Mouse (Mus musculus) heart, embryonic 13.5 days (tissue): Measurements from ENCODE around the gene Glt28d2. TPM values are rescaled to one million over a fixed set of nuclear protein-coding genes. Genes with fewer than 3 reads are reported as not detected.
A peak's percentile ranks its signal among the peaks of the same experiment; 100 is the strongest.
"Not testable (repeated sequence)": the region's sequence is repeated elsewhere in the genome, so short reads cannot be mapped to it uniquely, and the experiment has no call there.

Source experiments
- ATAC-seq: fragments of 200-750 bp; cut with Nextera tagmentation; 2 replicates; pipeline ENCODE4 v1.8.0; 2017; ENCODE audit warnings: moderate TSS enrichment; ENCODE audit not compliant: insufficient number of reproducible peaks, low FRiP score, low TSS enrichment; ENCODE audit errors: extremely low read depth
- H3K27ac ChIP-seq: fragments of 300-500 bp; sonication (generic); replicated peaks from 2 replicates; pipeline ENCODE4 v1.5.1; 2015; ENCODE audit warnings: moderate library complexity, mild to moderate bottlenecking, inconsistent platforms
- H3K27me3 ChIP-seq: fragments of 300-500 bp; sonication (generic); replicated peaks from 2 replicates; pipeline ENCODE4 v1.6.1; 2015; ENCODE audit warnings: mild to moderate bottlenecking, inconsistent platforms
- H3K36me3 ChIP-seq: fragments of 300-500 bp; sonication (generic); 2 replicates; pipeline ENCODE4 v1.6.1; 2015; ENCODE audit warnings: mild to moderate bottlenecking, inconsistent platforms
- H3K4me1 ChIP-seq: fragments of 300-500 bp; sonication (generic); 2 replicates; pipeline ENCODE4 v1.6.1; 2015; ENCODE audit warnings: inconsistent platforms
- H3K4me2 ChIP-seq: fragments of 300-500 bp; sonication (generic); 2 replicates; pipeline ENCODE4 v1.6.1; 2015; ENCODE audit warnings: inconsistent platforms, mild to moderate bottlenecking, moderate library complexity
- H3K4me3 ChIP-seq: fragments of 300-500 bp; sonication (generic); 2 replicates; pipeline ENCODE4 v1.5.1; 2015; ENCODE audit warnings: moderate library complexity, mild to moderate bottlenecking, inconsistent platforms
- H3K9ac ChIP-seq: fragments of 300-500 bp; sonication (generic); 2 replicates; pipeline ENCODE4 v1.6.1; 2015; ENCODE audit warnings: inconsistent platforms, mild to moderate bottlenecking, moderate library complexity
- H3K9me3 ChIP-seq: fragments of 300-500 bp; sonication (generic); 2 replicates; pipeline ENCODE4 v1.6.1; 2016; ENCODE audit warnings: inconsistent platforms
- WGBS: fragments of 180-500 bp; shearing (Covaris S2); methylation state at CpG from one replicate; pipeline ENCODE4 v1.1.7; 2015; ENCODE audit warnings: mixed read lengths; 5-methylcytosine and 5-hydroxymethylcytosine counted together
- polyA plus RNA-seq: library from polyadenylated mRNA; unstranded; fragments of >200 nt; fragmentation: Nextera tagmentation; extraction: Ambion mirVana; gene quantifications from 2 replicates; pipeline ENCODE4 v1.2.1, GENCODE M21; 2015

Gene Glt28d2
- 0.80 and 1.4 TPM in 2 replicates for polyA plus RNA-seq

DNA sequence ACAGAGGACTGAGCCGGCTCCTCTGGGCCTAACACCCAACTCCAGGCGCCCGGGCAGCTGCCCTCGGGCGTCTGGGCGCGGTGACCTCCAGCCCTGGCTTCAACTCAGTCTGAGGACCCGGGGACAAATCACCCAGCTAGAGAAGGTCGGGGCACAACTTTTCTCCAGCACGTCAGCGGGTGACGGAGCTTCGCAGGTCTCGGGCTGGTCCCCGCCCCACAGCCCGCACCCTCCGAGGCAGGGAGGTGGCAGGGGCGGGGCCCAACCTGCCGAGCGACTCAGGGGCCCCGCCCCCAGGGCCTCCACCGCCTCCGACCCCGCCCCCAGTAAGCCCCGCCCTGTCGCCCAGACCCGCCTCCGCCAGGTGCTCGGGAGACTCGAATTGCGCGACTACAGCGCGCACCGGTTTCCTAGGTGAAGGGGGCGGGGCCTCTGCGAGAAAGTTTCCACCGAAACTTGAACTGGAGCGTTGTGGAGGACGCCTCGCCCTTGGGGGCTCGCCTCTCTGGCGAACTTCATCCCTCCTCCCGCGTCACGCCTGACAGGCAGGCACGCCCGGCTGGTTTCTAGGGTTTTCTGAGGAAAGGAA lies at the start of gene Glt28d2, which contains the start of gene Gm37240:
Gene Glt28d2 (minus strand): TSS at position 278 of the 589 bp plus-strand sequence.
Gene Gm37240 (minus strand): TSS at position 280 of the 589 bp plus-strand sequence.
- under 1% methylated on average over 48 of the region's 48 CpGs for WGBS
- Histone ChIP-seq H3K9ac (peak within 1 kb of the TSS; percentile 86), H3K27ac (peak within 1 kb of the TSS; percentile 69), H3K4me3 (peak within 1 kb of the TSS; percentile 73), H3K27me3 (no peaks in the 10 kb centered on the region), H3K4me1 (peaks cover 31% of the 10 kb centered on the region), H3K36me3 (no peaks in the 10 kb centered on the region), H3K9me3 (no peaks in the 10 kb centered on the region), H3K4me2 (peak within 1 kb of the TSS; percentile 91)
- ATAC-seq, result peak; percentile 94

DNA sequence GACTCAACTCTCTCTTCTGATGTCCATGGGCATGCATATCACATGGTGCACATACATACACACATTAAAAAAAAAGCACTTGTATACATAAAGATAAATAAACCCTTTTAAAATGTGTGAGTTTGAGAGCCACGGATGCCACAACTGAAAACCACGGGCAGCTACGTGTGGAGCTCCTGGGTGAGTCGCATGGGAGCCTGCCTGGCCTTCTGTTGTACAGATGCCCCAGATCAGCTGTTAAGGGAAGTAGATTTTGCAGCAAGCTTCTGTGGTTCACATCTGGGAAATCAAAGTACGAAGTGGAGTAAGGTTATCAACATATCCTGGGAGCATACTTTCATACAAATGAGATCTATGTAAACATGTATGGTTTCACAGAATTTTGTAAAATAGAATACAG lies 46.3 kb upstream of the Glt28d2 start:
- WGBS, result 85% methylated on average over 5 of the region's 5 CpGs
- H3K9me3 ChIP-seq, result no peaks in the 10 kb centered on the region
- no peak overlapping the region for H3K4me2 ChIP-seq
- H3K9ac ChIP-seq, result no peak overlapping the region
- ATAC-seq, result no peak
- no peaks in the 10 kb centered on the region for H3K4me1 ChIP-seq
- no peaks in the 10 kb centered on the region for H3K27me3 ChIP-seq
- no peak overlapping the region for H3K4me3 ChIP-seq
- no peak overlapping the region for H3K27ac ChIP-seq
- no peaks in the 10 kb centered on the region for H3K36me3 ChIP-seq

DNA sequence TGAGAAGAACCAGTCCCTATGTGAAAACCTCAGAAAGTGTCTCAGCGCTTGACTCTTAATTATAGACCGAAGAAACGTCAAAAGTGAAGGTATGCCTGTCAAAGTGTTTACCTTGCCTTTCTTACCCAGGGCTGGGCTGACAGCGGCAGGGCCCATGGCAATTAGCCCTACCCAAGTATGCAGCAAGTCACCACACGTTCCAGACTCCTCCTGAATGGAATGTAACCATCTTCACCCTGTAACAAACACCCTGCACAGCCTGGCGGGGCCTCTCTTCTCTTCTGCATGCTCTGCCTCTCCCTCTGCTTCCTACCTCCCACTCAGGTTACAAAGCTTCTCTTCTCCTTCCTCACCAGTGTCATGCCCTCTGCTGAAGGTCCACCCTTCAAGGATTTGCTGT lies 44.5 kb upstream of the Glt28d2 start:
- Histone ChIP-seq H3K9ac (no peak overlapping the region), H3K36me3 (no peaks in the 10 kb centered on the region), H3K4me3 (no peak overlapping the region), H3K27me3 (no peaks in the 10 kb centered on the region), H3K4me1 (peaks cover 5% of the 10 kb centered on the region), H3K4me2 (no peak overlapping the region), H3K9me3 (no peaks in the 10 kb centered on the region), H3K27ac (no peak overlapping the region)
- no peak for ATAC-seq
- WGBS, result 70% methylated on average over 6 of the region's 6 CpGs

DNA sequence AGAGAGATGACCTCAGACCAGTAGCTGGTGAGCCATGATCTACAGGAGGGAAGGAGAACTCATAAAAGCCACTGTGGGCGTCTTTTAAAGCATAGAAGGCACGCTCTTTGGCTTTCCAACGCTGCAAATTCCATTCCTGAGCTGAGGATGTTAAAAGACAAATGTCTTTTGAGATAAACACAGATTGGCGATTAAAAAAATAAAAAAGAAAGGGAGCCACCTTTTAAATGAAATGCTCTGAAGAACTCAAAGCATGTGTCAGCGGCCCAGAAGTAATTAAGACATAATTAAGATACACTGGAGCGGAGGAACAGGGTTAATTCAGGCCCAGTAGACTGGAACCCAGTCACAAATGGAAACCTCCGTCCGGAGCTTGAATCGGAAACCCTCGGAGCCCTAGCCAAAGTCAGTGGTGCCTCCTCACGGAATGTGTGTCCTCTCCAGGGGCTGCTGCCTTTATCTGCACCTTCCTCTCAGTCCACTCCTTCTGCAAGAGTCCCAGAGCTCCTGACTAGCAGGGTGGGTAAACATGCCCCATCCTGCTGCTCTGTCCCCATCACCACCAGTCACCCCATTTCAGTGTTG lies 43.4 kb upstream of the Glt28d2 start:
- Histone ChIP-seq H3K4me3 (no peak overlapping the region), H3K4me2 (no peak overlapping the region), H3K4me1 (peaks cover 5% of the 10 kb centered on the region), H3K36me3 (no peaks in the 10 kb centered on the region), H3K9ac (no peak overlapping the region), H3K9me3 (no peaks in the 10 kb centered on the region), H3K27me3 (no peaks in the 10 kb centered on the region), H3K27ac (no peak overlapping the region)
- 70% methylated on average over 11 of the region's 11 CpGs for WGBS
- no peak for ATAC-seq

DNA sequence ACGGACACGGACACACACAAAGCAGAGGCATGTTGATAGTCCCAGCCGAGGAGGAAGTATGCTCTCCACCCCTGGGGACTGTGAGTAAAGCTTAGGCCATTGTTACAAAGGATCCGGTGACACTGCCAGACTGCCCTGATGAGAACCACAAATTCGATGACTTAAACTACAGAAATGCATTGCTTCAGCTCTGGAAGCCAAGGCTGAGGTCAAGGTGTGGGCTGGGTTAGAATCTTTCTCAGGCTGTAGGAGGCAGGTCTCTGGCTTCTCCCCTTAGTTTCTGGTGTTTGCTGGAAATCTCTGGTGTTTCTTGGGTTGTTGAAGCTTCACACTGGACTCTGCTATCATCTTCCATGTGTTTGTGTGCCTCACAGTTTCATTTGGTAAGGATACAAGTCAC lies 42.4 kb upstream of the Glt28d2 start:
- peaks cover 5% of the 10 kb centered on the region for H3K4me1 ChIP-seq
- no peak overlapping the region for H3K4me3 ChIP-seq
- 80% methylated on average over 5 of the region's 5 CpGs for WGBS
- H3K9ac ChIP-seq, result no peak overlapping the region
- no peak overlapping the region for H3K4me2 ChIP-seq
- no peaks in the 10 kb centered on the region for H3K36me3 ChIP-seq
- H3K27me3 ChIP-seq, result no peaks in the 10 kb centered on the region
- H3K9me3 ChIP-seq, result no peaks in the 10 kb centered on the region
- no peak overlapping the region for H3K27ac ChIP-seq
- no peak for ATAC-seq

DNA sequence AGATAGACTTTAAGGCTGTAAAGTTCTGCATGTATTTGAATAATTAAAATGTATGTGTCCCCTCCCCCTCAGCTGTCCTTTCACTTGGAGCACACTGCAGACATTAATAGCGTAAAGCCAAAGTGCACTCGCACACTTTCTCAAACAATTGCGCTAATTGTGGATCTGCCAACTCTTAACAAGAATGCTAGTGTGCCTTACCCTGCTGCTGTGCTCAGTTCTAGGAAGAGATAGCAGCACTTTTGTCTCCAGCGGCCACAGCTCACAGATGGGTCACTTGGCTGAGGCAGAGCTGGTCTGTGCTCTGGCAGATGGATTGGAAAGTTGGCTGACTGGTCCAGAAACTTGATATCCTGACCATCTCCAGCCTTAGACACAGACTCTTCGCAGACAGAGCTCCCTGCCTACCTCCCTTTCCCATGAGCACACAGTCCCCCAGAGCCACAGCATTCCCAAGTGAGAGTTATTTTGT lies 40.9 kb upstream of the Glt28d2 start:
- no peak for ATAC-seq
- 55% methylated on average over 5 of the region's 5 CpGs for WGBS
- Histone ChIP-seq H3K9ac (no peak overlapping the region), H3K36me3 (no peaks in the 10 kb centered on the region), H3K9me3 (no peaks in the 10 kb centered on the region), H3K27ac (0 out of 2 replicates have a peak overlapping the region, but pooled peaks have one; percentile 28), H3K4me2 (no peak overlapping the region), H3K4me3 (no peak overlapping the region), H3K27me3 (no peaks in the 10 kb centered on the region), H3K4me1 (peaks cover 7% of the 10 kb centered on the region)

DNA sequence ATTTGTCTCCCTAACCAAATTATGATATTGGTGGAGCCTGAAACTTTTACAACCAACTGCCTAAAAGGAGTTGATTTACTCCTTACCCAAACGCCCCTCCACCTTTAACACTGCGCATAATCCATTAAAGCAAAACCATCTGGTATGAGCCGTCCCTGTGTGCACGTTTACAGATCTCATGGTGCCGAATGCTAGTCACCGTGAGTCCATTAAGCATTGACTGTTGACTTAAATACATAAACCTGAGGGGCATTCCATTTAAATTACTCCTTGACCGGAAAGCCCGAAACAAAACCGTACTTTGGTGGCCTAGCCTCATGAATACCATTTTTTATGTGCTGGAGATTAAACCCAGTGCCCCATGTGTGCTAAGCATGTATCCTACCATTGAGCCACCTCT lies 40.0 kb upstream of the Glt28d2 start:
- Histone ChIP-seq H3K27ac (no peak overlapping the region), H3K4me3 (no peak overlapping the region), H3K27me3 (no peaks in the 10 kb centered on the region), H3K4me1 (peaks cover 7% of the 10 kb centered on the region), H3K9ac (no peak overlapping the region), H3K36me3 (no peaks in the 10 kb centered on the region), H3K4me2 (no peak overlapping the region), H3K9me3 (no peaks in the 10 kb centered on the region)
- 83% methylated on average over 9 of the region's 9 CpGs for WGBS
- no peak for ATAC-seq

DNA sequence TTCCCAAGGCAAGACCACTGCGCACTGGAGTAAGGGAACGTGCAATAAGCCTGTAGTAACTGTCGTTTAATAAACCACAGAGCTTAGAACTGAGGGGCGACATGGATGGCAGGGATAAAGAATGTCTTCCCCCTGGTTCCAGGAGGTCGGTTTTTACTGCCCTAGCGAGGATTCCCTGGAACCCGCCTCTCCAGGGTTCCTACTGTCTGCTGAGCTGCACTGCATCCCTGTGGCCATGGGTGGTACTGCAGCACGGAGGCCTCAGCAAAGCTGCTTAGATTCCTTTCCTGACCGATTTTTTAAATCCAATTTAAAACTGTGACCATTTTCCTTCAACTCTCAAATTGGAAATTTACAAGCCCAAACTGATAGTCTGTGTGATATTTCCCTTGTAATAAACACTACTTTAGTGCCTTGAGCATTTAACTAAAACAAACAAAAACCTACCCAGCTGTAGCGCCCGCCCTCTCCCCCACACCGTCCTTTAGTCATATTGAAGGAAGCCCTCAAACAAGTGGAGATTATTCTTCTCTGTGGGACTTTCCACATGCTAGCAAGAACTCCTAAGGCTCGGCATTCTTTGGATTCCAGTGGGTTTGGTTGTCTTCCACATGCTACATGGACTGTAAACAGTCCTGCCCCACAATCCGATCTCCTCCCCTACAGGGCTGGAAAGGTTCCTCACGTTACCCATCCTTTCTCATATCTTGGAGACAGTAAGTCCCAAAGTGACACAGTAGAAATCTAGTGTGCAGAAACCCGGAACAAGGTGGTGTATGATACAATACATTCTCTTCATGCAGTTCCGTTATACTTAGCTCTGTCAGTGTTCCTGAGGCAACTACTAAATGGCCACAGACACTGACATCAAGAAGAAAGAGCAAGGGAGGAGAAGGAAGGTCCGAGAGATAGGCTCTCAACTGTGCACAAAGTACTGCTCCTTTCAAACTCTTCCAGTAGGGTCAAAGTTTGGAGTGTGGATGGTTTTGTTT lies 36.9 kb upstream of the Glt28d2 start:
- 39% methylated on average over 18 of the region's 18 CpGs for WGBS
- ATAC-seq, result no peak
- Histone ChIP-seq H3K27me3 (no peaks in the 10 kb centered on the region), H3K4me1 (peaks cover 7% of the 10 kb centered on the region), H3K9me3 (no peaks in the 10 kb centered on the region), H3K9ac (0 out of 2 replicates have a peak overlapping the region, but pooled peaks have one; percentile 61), H3K4me2 (peak overlapping the region; percentile 48), H3K36me3 (no peaks in the 10 kb centered on the region), H3K27ac (no peak overlapping the region), H3K4me3 (no peak overlapping the region)

DNA sequence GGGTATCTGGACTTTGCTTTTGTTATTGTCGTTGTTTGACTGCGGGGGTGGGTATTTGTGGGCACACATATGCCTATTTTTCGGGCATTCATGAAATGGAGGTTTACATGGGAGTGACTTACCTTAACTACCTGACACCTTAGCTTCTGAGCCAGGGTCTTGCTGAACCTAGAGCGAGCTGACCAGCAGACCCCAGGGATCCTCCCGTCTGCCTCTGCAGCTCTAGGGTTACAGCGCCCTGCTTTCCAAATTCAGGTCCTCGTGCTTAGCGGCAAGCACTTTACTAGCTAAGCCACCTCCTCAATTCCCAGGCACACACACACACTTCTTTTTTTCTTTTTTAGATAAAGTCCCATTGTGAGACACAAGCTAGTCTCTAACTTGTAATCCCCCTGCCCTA lies 36.0 kb upstream of the Glt28d2 start:
- Histone ChIP-seq H3K4me2 (no peak overlapping the region), H3K36me3 (no peaks in the 10 kb centered on the region), H3K9me3 (no peaks in the 10 kb centered on the region), H3K9ac (no peak overlapping the region), H3K4me3 (no peak overlapping the region), H3K27ac (no peak overlapping the region), H3K4me1 (peaks cover 7% of the 10 kb centered on the region), H3K27me3 (no peaks in the 10 kb centered on the region)
- 76% methylated on average over 8 of the region's 8 CpGs for WGBS
- ATAC-seq, result no peak

DNA sequence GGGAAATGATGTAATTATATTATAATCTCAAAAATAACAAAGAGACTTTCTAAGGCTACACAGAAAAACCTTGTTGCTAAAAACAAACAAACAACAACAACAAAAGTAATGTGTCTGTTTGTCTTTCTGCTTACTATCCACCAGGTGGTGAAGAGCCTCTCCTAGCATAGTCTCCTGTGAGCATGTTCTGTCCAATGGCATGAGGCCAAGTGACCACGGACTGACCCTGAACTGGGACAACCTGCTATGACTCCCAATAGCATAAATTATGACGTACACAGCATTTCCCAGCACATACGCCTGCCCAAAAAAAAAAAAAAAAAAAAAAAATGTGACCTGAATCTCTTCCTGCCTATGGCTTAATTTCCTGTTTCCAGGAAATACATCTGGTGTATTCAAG lies 35.0 kb upstream of the Glt28d2 start:
- no peak overlapping the region for H3K4me2 ChIP-seq
- H3K9ac ChIP-seq, result no peak overlapping the region
- H3K27me3 ChIP-seq, result no peaks in the 10 kb centered on the region
- H3K27ac ChIP-seq, result no peak overlapping the region
- no peak for ATAC-seq
- H3K36me3 ChIP-seq, result no peaks in the 10 kb centered on the region
- H3K9me3 ChIP-seq, result no peaks in the 10 kb centered on the region
- WGBS, result 61% methylated on average over 3 of the region's 3 CpGs
- H3K4me1 ChIP-seq, result 0 out of 2 replicates have a peak, but pooled peaks cover 2% of the 10 kb centered on the region
- no peak overlapping the region for H3K4me3 ChIP-seq

DNA sequence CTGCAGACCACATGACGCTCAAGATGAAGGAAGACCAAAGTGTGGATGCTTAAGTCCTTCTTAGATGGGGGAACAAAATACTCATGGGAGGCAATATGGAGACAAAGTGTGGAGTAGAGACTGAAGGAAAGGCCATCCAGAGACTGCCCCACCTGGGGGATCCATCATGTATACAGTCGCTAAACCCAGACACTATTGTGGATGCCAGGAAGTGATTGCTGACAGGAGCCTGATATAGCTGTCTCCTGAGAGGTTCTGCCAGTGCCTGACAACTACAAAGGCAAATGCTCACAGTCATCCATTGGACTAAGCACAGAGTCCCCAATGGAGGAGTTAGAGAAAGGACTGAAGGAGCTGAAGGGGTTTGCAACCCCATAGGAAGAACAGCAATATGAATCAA lies 33.4 kb upstream of the Glt28d2 start:
- H3K27ac ChIP-seq, ATAC-seq: not testable (repeated sequence)

More for the DNA sequence above, 33.4 kb upstream of the Glt28d2 start:
- not testable (repeated sequence) for H3K9ac ChIP-seq, H3K27me3 ChIP-seq, H3K4me2 ChIP-seq, H3K9me3 ChIP-seq, H3K36me3 ChIP-seq, H3K4me3 ChIP-seq, H3K4me1 ChIP-seq
- WGBS, result 52% methylated on average over 2 of the region's 2 CpGs
